Mouse (Mus musculus) spleen, adult 2 months (tissue): ENCODE measurements around the gene Elf4.

ENCODE experiments used
- CTCF ChIP-seq: fragments of 200-500 bp; IDR thresholded peaks from 2 replicates; pipeline ENCODE4 v1.5.1; 2011; ENCODE audit warnings: mild to moderate bottlenecking, inconsistent platforms; ENCODE audit not compliant: insufficient read depth, insufficient read length, insufficient replicate concordance; ENCODE audit errors: extremely low read depth
- POLR2A ChIP-seq: fragments of 200-500 bp; IDR thresholded peaks from 2 replicates; pipeline ENCODE4 v1.6.1; 2011; ENCODE audit warnings: low read depth, low read length, inconsistent platforms

DNA sequence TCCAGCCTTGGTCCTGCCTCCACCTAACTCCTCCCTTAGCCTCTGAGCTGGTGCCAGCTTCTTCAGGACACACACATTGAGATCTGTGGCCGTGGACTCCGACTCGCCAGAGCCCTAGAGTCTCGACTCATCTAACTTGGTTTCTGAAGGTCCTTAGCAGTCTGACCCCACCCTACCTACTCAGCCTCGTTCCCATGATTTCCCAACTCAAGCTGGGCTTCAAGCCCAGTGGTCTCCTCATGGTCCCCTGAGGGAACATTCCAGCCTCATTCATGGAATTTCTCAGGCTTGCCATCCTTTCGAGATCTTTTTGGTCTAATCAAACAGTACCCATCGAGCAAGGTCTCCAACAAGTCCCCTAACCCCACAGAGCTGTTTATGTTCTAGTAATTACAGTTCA, 21.0 kb downstream of the Elf4 start:
- TF ChIP-seq CTCF (no peak), POLR2A (no peak)
